Mouse (Mus musculus) small intestine, adult 2 months (tissue): ENCODE data around the gene Suclg2.

Experiments
- CTCF ChIP-seq: fragments of 200-500 bp; IDR thresholded peaks from 2 replicates; pipeline ENCODE4 v1.5.1; 2012; ENCODE audit warnings: low read depth, mild to moderate bottlenecking, control low read depth, inconsistent platforms, low read length, moderate library complexity, mixed read lengths; ENCODE audit not compliant: insufficient replicate concordance, insufficient read length; ENCODE audit errors: extremely low read depth
- POLR2A ChIP-seq: fragments of 200-500 bp; IDR thresholded peaks from 2 replicates; pipeline ENCODE4 v1.6.1; 2012; ENCODE audit warnings: low read depth, mild to moderate bottlenecking, control low read depth, inconsistent platforms, low read length, moderate library complexity

GRCm38 (mm10) chr6:95629071-95629470 lies 89.5 kb downstream of the Suclg2 start:
- TF ChIP-seq POLR2A = no peak
- no peak for TF ChIP-seq CTCF
